Mouse (Mus musculus): ENCODE measurements around the gene H2al1j. TPM values are rescaled to one million over a fixed set of nuclear protein-coding genes. Genes with fewer than 3 reads are reported as not detected.
"Not testable (repeated sequence)": the region's sequence is repeated elsewhere in the genome, so short reads cannot be mapped to it uniquely, and the experiment has no call there.

H2al1j gene
- polyA plus RNA-seq, 1 experiment: not detected

GRCm38 (mm10) chrX:11314858-11315257, 12.8 kb upstream of the H2al1j start, which contains the start of gene H2al1f:
Gene H2al1f, plus strand, starts transcription at chrX:11315158.
- not testable (repeated sequence) for H3K9ac ChIP-seq (ENCODE audit: low read depth, poor library complexity, severe bottlenecking); H3K27ac ChIP-seq (ENCODE audit: insufficient read depth, low read length); H3K27me3 ChIP-seq (ENCODE audit: control insufficient read depth, insufficient read depth, low read length, poor library complexity, severe bottlenecking); H3K4me1 ChIP-seq (ENCODE audit: control insufficient read depth, insufficient read depth, low read length); H3K9me3 ChIP-seq (replicated peaks; ENCODE audit: control insufficient read depth, insufficient read depth, low read length, poor library complexity, severe bottlenecking); H3K36me3 ChIP-seq (ENCODE audit: control insufficient read depth, insufficient read depth, low read length, poor library complexity, severe bottlenecking); H3K4me3 ChIP-seq (ENCODE audit: low read depth, low read length)

- H3K4me1 ChIP-seq (ENCODE audit: control insufficient read depth, insufficient read depth, low read length); H3K27ac ChIP-seq (ENCODE audit: insufficient read depth, low read length); H3K36me3 ChIP-seq (ENCODE audit: control insufficient read depth, insufficient read depth, low read length, poor library complexity, severe bottlenecking); H3K4me3 ChIP-seq (ENCODE audit: low read depth, low read length); H3K27me3 ChIP-seq (ENCODE audit: control insufficient read depth, insufficient read depth, low read length, poor library complexity, severe bottlenecking); H3K9ac ChIP-seq (ENCODE audit: low read depth, poor library complexity, severe bottlenecking); H3K9me3 ChIP-seq (replicated peaks; ENCODE audit: control insufficient read depth, insufficient read depth, low read length, poor library complexity, severe bottlenecking): not testable (repeated sequence)
Measured at GRCm38 (mm10) chrX:11317956-11318355, 9.7 kb upstream of the H2al1j start, which contains the start of gene H2al1g. Gene H2al1g, plus strand, starts transcription at chrX:11318256.

GRCm38 (mm10) chrX:11321192-11321591, 6.4 kb upstream of the H2al1j start, which contains the start of gene H2al1h:
Gene H2al1h, plus strand, starts transcription at chrX:11321492.
- not testable (repeated sequence) for H3K9me3 ChIP-seq (replicated peaks; ENCODE audit: control insufficient read depth, insufficient read depth, low read length, poor library complexity, severe bottlenecking); H3K27ac ChIP-seq (ENCODE audit: insufficient read depth, low read length); H3K4me3 ChIP-seq (ENCODE audit: low read depth, low read length); H3K9ac ChIP-seq (ENCODE audit: low read depth, poor library complexity, severe bottlenecking); H3K27me3 ChIP-seq (ENCODE audit: control insufficient read depth, insufficient read depth, low read length, poor library complexity, severe bottlenecking); H3K36me3 ChIP-seq (ENCODE audit: control insufficient read depth, insufficient read depth, low read length, poor library complexity, severe bottlenecking); H3K4me1 ChIP-seq (ENCODE audit: control insufficient read depth, insufficient read depth, low read length)

DNA sequence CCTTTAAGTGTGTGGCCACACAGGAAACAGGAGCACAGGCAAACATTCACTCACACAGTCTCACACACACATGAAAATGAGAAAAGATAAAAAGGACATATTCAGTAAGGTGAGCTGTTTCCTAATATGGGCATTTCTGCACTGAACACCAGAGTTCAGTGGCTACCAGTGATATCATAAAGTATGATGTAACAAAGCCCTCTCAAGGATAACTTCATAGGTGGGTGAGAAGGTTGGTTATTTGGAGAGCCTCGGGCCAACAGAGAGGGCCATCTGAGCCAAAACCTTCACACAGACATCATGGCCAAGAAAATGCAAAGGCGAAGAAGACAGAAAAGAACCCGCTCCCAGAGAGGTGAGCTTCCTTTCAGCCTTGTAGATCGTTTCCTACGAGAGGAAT, 3.3 kb upstream of the H2al1j start, which contains the start of gene H2al1i:
TSS of gene H2al1i (plus strand) at position 301 of the 400 bp plus-strand sequence.
- H3K9ac ChIP-seq (ENCODE audit: low read depth, poor library complexity, severe bottlenecking); H3K27ac ChIP-seq (ENCODE audit: insufficient read depth, low read length); H3K27me3 ChIP-seq (ENCODE audit: control insufficient read depth, insufficient read depth, low read length, poor library complexity, severe bottlenecking); H3K36me3 ChIP-seq (ENCODE audit: control insufficient read depth, insufficient read depth, low read length, poor library complexity, severe bottlenecking); H3K4me3 ChIP-seq (ENCODE audit: low read depth, low read length); H3K9me3 ChIP-seq (replicated peaks; ENCODE audit: control insufficient read depth, insufficient read depth, low read length, poor library complexity, severe bottlenecking); H3K4me1 ChIP-seq (ENCODE audit: control insufficient read depth, insufficient read depth, low read length): not testable (repeated sequence)

DNA sequence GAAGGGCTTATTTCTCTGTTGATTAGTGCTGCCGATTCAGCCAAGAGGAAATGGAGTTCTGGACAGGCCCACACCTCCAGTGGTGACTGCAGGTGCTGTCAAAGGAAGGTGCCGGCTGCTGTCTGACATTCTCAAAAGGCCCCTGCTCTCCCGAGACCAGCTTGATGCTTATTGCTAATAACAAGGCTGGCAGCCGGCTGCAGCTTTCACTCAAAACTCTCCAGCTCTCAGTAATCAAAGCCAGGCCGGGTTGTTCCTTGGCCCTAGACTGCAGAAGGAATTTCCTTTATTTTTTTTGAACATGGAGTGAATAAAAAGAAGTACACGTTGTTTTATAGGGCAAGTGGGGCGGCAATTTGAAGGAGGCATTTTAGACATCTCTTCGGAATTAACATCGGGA, 18.1 kb downstream of the H2al1j start:
- no peaks in the 10 kb centered on the region for H3K9me3 ChIP-seq (replicated peaks; ENCODE audit: control insufficient read depth, insufficient read depth, low read length, poor library complexity, severe bottlenecking)

GRCm38 (mm10) chrX:11346756-11347155, 19.1 kb downstream of the H2al1j start:
- H3K27ac ChIP-seq (ENCODE audit: insufficient read depth, low read length): no peak overlapping the region
- no peak overlapping the region for H3K9ac ChIP-seq (ENCODE audit: low read depth, poor library complexity, severe bottlenecking)
- H3K4me1 ChIP-seq (ENCODE audit: control insufficient read depth, insufficient read depth, low read length): no peaks in the 10 kb centered on the region
- H3K9me3 ChIP-seq (replicated peaks; ENCODE audit: control insufficient read depth, insufficient read depth, low read length, poor library complexity, severe bottlenecking): no peaks in the 10 kb centered on the region
- H3K4me3 ChIP-seq (ENCODE audit: low read depth, low read length): no peak overlapping the region
- TF ChIP-seq POLR2A (IDR thresholded peaks at IDR 0.05; ENCODE audit: insufficient read depth, low read length) (no peak), CTCF (IDR thresholded peaks at IDR 0.05; ENCODE audit: low read depth, low read length) (no peak), EP300 (IDR thresholded peaks at IDR 0.05; ENCODE audit: insufficient read depth, low read depth, low read length) (no peak)
- no peaks in the 10 kb centered on the region for H3K27me3 ChIP-seq (ENCODE audit: control insufficient read depth, insufficient read depth, low read length, poor library complexity, severe bottlenecking)
- no peaks in the 10 kb centered on the region for H3K36me3 ChIP-seq (ENCODE audit: control insufficient read depth, insufficient read depth, low read length, poor library complexity, severe bottlenecking)

More for the DNA sequence above, 18.1 kb downstream of the H2al1j start:
- TF ChIP-seq EP300 (IDR thresholded peaks at IDR 0.05; ENCODE audit: insufficient read depth, low read depth, low read length) (no peak), POLR2A (IDR thresholded peaks at IDR 0.05; ENCODE audit: insufficient read depth, low read length) (no peak), CTCF (IDR thresholded peaks at IDR 0.05; ENCODE audit: low read depth, low read length) (no peak)
- no peaks in the 10 kb centered on the region for H3K36me3 ChIP-seq (ENCODE audit: control insufficient read depth, insufficient read depth, low read length, poor library complexity, severe bottlenecking)
- no peaks in the 10 kb centered on the region for H3K27me3 ChIP-seq (ENCODE audit: control insufficient read depth, insufficient read depth, low read length, poor library complexity, severe bottlenecking)
- H3K27ac ChIP-seq (ENCODE audit: insufficient read depth, low read length): no peak overlapping the region
- H3K4me3 ChIP-seq (ENCODE audit: low read depth, low read length): no peak overlapping the region
- no peaks in the 10 kb centered on the region for H3K4me1 ChIP-seq (ENCODE audit: control insufficient read depth, insufficient read depth, low read length)
- no peak overlapping the region for H3K9ac ChIP-seq (ENCODE audit: low read depth, poor library complexity, severe bottlenecking)

DNA sequence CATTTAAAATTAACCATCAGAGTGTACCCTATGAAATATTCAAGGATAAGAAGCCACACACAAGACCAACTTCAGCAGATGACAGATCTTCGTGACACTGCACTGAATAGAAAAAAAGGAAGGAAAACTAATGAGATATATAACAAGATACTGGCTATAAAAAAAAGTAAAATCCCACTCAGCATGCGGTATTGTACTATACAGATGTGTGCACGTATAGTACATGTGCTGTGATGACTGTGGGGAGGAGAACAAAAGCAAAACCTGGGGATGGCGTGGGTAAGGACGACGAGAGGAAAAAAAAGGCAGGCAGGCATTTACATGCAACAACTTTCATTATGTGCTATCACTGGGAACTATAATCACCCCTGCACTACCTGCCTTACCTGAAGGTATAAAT, 33.2 kb downstream of the H2al1j start:
- H3K36me3 ChIP-seq (ENCODE audit: control insufficient read depth, insufficient read depth, low read length, poor library complexity, severe bottlenecking): no peaks in the 10 kb centered on the region
- H3K27ac ChIP-seq (ENCODE audit: insufficient read depth, low read length): no peak overlapping the region
- H3K9me3 ChIP-seq (replicated peaks; ENCODE audit: control insufficient read depth, insufficient read depth, low read length, poor library complexity, severe bottlenecking): no peaks in the 10 kb centered on the region
- TF ChIP-seq CTCF (IDR thresholded peaks at IDR 0.05; ENCODE audit: low read depth, low read length) (no peak), EP300 (IDR thresholded peaks at IDR 0.05; ENCODE audit: insufficient read depth, low read depth, low read length) (no peak), POLR2A (IDR thresholded peaks at IDR 0.05; ENCODE audit: insufficient read depth, low read length) (no peak)
- H3K9ac ChIP-seq (ENCODE audit: low read depth, poor library complexity, severe bottlenecking): no peak overlapping the region
- no peak overlapping the region for H3K4me3 ChIP-seq (ENCODE audit: low read depth, low read length)
- no peaks in the 10 kb centered on the region for H3K27me3 ChIP-seq (ENCODE audit: control insufficient read depth, insufficient read depth, low read length, poor library complexity, severe bottlenecking)
- H3K4me1 ChIP-seq (ENCODE audit: control insufficient read depth, insufficient read depth, low read length): no peaks in the 10 kb centered on the region
